Mouse (Mus musculus) thymus, adult 2 months (tissue): ENCODE data around the gene Kcnh1.

ENCODE experiments used
- CTCF ChIP-seq: fragments of 200-500 bp; IDR thresholded peaks from 2 replicates; pipeline ENCODE4 v1.5.1; 2012; ENCODE audit warnings: mild to moderate bottlenecking, control low read depth, low read length, moderate library complexity, borderline replicate concordance; ENCODE audit not compliant: control insufficient read depth, poor library complexity, insufficient read depth; ENCODE audit errors: extremely low read depth
- POLR2A ChIP-seq: fragments of 200-500 bp; IDR thresholded peaks from 2 replicates; pipeline ENCODE4 v1.6.1; 2012; ENCODE audit warnings: mild to moderate bottlenecking, low read length, control low read depth, moderate library complexity; ENCODE audit not compliant: control insufficient read depth, poor library complexity, insufficient read depth; ENCODE audit errors: extremely low read depth

GRCm38 (mm10) chr1:192312446-192312845 lies 121.9 kb downstream of the Kcnh1 start:
- TF ChIP-seq CTCF = no peak
- TF ChIP-seq POLR2A = no peak
